Mouse (Mus musculus): ENCODE data around the gene Ap2a1. TPM values are rescaled to one million over a fixed set of nuclear protein-coding genes. Genes with fewer than 3 reads are reported as not detected.

The Ap2a1 gene
- 72.3 and 77.5 TPM in 2 replicates for polyA plus RNA-seq (2015; fragmentation: Nextera tagmentation; extraction: Ambion mirVana)

DNA sequence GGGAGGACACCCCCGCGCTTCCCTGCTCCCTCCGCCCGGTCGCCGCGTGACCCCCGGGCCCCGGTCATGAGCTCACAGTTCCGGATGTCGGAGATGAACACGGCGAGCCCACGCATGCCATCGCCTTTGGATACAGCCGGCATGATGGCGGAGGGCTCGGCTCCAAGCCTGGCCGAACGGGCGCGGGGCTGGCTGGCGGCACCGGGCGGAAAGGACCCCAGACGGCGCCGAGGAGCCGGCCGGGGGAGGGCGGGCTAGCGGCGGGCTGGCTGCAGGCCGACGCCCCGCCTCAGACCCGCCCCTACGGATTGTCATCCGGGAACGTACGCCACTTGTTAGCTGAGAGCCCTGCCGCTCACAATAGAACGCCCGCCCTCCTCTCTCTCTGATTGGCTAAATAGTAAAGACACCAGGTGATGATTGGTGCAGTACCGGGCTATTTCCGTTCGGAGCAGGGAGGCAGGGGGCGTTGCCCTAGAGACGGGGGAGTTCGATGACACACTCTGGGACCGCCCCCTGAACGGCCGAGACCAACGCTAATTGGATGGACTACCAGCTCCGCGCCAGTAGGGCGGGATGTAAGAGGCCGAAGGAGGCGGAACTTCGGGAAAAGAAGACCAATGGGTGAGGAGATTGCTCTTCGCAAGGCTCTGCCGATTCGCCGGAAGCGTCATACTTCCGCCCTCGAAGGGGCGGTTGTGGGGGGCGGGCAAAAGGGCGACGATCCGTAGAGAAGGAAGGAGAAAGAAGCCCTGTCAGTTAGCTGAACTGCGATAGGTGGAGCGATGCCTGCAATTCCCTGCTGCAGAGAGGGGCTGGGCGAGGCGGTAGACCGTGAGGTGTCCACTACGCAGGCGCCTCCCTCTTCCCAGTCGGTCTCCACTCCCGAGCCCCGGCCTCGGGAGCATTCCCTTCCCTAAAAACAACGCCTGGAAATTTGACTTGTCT, at the start of gene Ap2a1:
Gene Ap2a1, minus strand, starts transcription at position 293 of the 948 bp plus-strand sequence.
- under 1% methylated on average over 84 of the region's 84 CpGs for WGBS
- no peaks in the 10 kb centered on the region for H3K27me3 ChIP-seq
- peak within 1 kb of the TSS; percentile 91 for H3K27ac ChIP-seq
- H3K36me3 ChIP-seq = peaks cover 18% of the 10 kb centered on the region
- ATAC-seq (ENCODE audit: insufficient number of reproducible peaks, insufficient read depth, low FRiP score, low TSS enrichment, low read depth) = peak; percentile 99
- H3K4me2 ChIP-seq = peak within 1 kb of the TSS; percentile 74
- peaks cover 22% of the 10 kb centered on the region for H3K4me1 ChIP-seq
- no peaks in the 10 kb centered on the region for H3K9me3 ChIP-seq
- H3K4me3 ChIP-seq = peak within 1 kb of the TSS; percentile 94
- peak within 1 kb of the TSS; percentile 94 for H3K9ac ChIP-seq

DNA sequence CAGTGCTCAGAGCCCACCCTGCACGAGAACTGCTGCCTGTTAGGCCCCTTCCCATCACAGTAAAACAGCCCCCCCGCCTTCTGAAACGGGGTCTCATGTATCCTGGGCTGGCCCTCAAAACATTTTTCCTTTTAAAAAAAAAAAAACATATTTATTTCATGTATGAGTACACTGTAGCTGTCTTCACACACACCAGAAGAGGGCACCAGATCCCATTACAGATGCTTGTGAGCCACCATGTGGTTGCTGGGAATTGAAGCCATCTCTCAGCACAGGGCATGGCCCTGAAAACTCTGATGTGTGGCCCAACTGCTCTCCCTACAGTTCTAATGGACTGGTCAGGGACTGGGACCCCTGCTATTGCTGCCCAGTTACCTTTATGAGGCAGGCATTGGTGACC, 49.0 kb upstream of the Ap2a1 start:
- no peak for ATAC-seq (ENCODE audit: insufficient number of reproducible peaks, insufficient read depth, low FRiP score, low TSS enrichment, low read depth)
- no peak overlapping the region for H3K9ac ChIP-seq
- 90% methylated on average over 3 of the region's 3 CpGs for WGBS
- H3K27ac ChIP-seq = no peak overlapping the region
- no peaks in the 10 kb centered on the region for H3K9me3 ChIP-seq
- no peak overlapping the region for H3K4me2 ChIP-seq
- peaks cover 18% of the 10 kb centered on the region for H3K4me1 ChIP-seq
- H3K36me3 ChIP-seq = peaks cover 77% of the 10 kb centered on the region
- H3K4me3 ChIP-seq = no peak overlapping the region
- H3K27me3 ChIP-seq = no peaks in the 10 kb centered on the region

DNA sequence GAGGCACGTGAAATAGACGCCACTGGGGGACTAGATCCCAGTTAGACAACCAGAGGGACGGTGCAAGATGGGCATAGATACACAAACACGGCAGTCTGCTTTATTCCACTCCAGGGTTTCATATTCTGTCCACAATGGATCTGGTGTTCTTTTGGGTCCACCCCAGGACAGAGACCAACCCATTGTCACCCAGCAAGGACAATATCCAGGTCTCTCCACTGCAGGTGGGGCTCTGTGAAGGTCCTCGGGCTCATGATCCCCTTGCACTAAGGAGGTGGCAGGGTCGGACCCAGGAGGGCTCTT, 45.8 kb upstream of the Ap2a1 start:
- peak overlapping the region; percentile 32; the same call in 1 of the 2 replicates for H3K9ac ChIP-seq
- 19% methylated on average over 6 of the region's 6 CpGs for WGBS

DNA sequence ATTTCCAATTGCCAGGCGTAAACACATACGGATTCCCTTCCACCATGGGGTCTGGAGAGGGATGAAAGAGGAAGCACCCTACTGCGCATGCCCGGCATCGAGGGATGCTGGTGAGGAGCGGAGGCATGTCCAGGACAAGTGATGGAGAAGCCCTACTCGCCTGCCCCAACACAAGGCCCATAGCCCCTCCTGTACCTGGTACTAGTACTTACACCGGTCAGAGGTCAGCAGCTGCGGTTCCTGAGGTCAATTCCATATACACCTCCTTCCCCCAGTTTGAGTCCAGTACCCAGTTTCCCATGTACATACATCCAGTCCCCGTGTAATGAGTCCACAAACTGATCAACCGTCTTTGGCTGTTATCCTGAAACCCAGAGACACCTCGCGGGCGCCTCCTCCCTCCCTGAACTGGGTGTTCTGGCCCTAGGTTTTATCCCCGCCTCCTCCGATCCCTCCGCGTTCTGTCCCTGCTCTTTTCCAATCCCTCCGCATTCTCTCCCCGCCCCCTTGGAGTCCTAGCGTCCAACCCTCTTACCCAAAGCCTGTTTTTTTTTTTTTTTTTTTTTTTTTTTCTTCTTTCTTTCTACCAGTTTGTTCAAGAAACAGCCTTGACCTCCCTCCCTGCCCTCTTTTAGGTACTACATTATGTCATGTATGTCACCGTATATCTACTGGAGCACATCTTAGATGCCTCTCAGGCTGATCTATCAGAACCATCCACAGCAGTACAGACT, 45.3 kb upstream of the Ap2a1 start, which contains the start of gene Cpt1c:
Gene Cpt1c, minus strand, starts transcription at position 469 of the 734 bp plus-strand sequence.
- WGBS = 1% methylated on average over 22 of the region's 22 CpGs
- peaks cover 44% of the 10 kb centered on the region for H3K36me3 ChIP-seq
- ATAC-seq (ENCODE audit: insufficient number of reproducible peaks, insufficient read depth, low FRiP score, low TSS enrichment, low read depth) = no peak

More for the DNA sequence above, 45.8 kb upstream of the Ap2a1 start:
- H3K27ac ChIP-seq = peak overlapping the region; percentile 69
- no peak for ATAC-seq (ENCODE audit: insufficient number of reproducible peaks, insufficient read depth, low FRiP score, low TSS enrichment, low read depth)
- H3K4me2 ChIP-seq = peak overlapping the region; percentile 79
- H3K4me3 ChIP-seq = peak overlapping the region; percentile 60
- no peaks in the 10 kb centered on the region for H3K9me3 ChIP-seq
- H3K27me3 ChIP-seq = no peaks in the 10 kb centered on the region
- H3K4me1 ChIP-seq = peaks cover 32% of the 10 kb centered on the region
- peaks cover 50% of the 10 kb centered on the region for H3K36me3 ChIP-seq

DNA sequence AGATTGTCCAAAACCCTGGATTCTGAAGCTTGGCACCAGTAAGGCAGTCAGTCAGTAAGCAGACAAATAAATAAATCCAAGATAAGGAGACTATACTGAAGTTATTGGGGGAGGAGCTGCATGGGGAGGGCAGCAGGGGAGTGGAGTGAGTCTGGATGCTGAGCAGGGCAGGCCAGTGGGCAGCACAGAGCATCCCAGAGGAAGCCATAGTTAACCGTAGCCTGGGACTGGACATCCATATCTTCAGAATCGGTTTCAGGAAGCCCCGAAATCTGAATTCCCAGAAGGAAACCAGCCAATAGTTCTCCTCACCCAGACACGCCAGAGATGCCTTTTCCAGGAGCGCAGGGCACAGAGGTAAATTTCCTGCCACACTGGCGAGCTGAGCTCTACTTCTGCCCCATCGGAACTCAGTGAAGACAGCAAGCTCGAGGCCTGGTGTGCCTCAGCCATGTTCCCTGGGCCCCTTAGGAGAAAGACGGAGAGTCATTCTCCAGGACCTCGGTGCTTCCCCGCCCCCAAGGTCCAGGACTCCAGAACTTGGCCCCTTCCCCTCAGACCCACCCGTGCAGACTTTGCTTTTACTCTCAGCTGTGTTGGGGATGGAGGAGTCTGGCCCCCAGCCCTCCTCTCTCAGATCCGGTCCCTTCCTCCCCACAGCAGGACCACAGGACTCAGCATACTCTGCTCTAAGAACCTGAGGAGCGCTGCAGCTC, 44.3 kb upstream of the Ap2a1 start:
- H3K4me2 ChIP-seq = peak overlapping the region; percentile 79
- H3K9me3 ChIP-seq = no peaks in the 10 kb centered on the region
- no peaks in the 10 kb centered on the region for H3K27me3 ChIP-seq
- WGBS = 34% methylated on average over 14 of the region's 14 CpGs
- H3K27ac ChIP-seq = peak overlapping the region; percentile 92
- no peak for ATAC-seq (ENCODE audit: insufficient number of reproducible peaks, insufficient read depth, low FRiP score, low TSS enrichment, low read depth)
- H3K4me1 ChIP-seq = peaks cover 35% of the 10 kb centered on the region
- peaks cover 35% of the 10 kb centered on the region for H3K36me3 ChIP-seq
- peak overlapping the region; percentile 77 for H3K9ac ChIP-seq
- H3K4me3 ChIP-seq = peak overlapping the region; percentile 60

More for the DNA sequence above, 45.3 kb upstream of the Ap2a1 start, which contains the start of gene Cpt1c:
- peak within 1 kb of the TSS; percentile 60 for H3K4me3 ChIP-seq
- H3K4me1 ChIP-seq = peaks cover 35% of the 10 kb centered on the region
- H3K9ac ChIP-seq = peak within 1 kb of the TSS; percentile 77
- H3K4me2 ChIP-seq = peak within 1 kb of the TSS; percentile 79
- no peaks in the 10 kb centered on the region for H3K9me3 ChIP-seq
- peak within 1 kb of the TSS; percentile 92 for H3K27ac ChIP-seq
- H3K27me3 ChIP-seq = no peaks in the 10 kb centered on the region

DNA sequence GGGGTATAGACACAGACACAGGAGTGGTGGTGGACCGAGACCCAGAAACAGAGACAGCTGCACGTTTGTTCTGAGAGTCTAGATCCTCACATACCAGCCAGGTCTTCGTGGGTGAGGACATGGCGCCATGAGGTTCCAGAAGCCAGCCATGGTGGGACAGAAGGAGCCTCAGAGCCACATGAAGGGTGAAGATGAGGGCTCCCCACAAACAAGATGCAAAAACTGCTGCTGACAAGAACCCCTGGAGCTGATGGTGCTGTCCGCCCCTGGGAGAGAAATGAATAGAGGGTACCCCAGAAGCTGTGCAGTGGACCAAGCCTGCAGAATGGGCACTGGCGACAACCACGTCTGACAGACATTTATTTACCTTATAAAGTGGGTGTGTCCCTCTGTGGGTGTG, 41.8 kb upstream of the Ap2a1 start:
- H3K9me3 ChIP-seq = no peaks in the 10 kb centered on the region
- H3K4me3 ChIP-seq = peak overlapping the region; percentile 54
- H3K4me1 ChIP-seq = peaks cover 35% of the 10 kb centered on the region
- peak overlapping the region; percentile 77 for H3K9ac ChIP-seq
- H3K36me3 ChIP-seq = peaks cover 29% of the 10 kb centered on the region
- peak overlapping the region; percentile 75 for H3K4me2 ChIP-seq
- WGBS = 74% methylated on average over 7 of the region's 7 CpGs
- no peak for ATAC-seq (ENCODE audit: insufficient number of reproducible peaks, insufficient read depth, low FRiP score, low TSS enrichment, low read depth)
- H3K27ac ChIP-seq = peak overlapping the region; percentile 91
- H3K27me3 ChIP-seq = no peaks in the 10 kb centered on the region

DNA sequence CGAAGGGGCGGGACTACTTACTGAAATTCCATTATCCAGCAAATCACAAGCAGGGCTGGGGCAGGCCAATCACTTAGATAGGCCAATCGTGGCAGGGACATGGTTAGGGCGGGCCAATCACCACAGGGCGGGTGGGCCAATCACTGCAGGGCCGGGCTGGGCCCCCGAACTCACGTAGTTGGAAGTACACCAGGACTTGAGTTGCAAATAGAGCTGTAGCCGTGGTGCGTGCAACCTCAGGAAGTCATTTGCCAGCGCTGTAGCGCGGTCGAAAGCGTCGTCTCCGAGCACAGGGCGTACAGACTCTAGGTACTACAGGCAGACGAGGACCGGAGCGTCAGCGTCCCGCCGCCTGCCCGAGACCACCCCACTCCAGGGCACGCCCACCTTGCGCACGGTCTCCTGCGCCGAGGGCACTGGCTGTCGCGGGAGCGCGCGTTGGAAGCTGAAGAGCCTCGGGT, 41.0 kb upstream of the Ap2a1 start:
- under 1% methylated on average over 36 of the region's 36 CpGs for WGBS
- H3K9ac ChIP-seq = peak overlapping the region; percentile 77

DNA sequence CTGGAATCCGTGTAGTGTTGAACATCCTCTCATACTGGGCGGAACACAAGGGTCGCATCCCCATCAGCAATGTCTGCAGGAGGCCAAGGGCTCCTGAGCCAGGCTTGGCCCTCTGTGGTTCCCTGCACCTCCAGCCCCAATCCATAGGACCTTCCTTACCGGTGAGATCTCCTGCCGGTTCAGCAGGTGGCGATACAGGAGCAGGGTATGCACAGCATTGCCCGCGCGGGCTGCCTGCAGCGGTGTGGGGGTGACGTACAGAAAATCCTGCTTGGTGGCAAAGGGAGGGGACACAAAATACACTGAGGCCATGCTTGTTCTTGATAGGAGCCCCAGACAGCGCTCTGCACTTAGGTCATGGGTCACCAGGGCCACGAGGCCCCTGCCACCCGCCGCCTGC, 37.3 kb upstream of the Ap2a1 start:
- no peaks in the 10 kb centered on the region for H3K9me3 ChIP-seq
- peaks cover 57% of the 10 kb centered on the region for H3K36me3 ChIP-seq
- no peak overlapping the region for H3K27ac ChIP-seq
- peaks cover 13% of the 10 kb centered on the region for H3K4me1 ChIP-seq
- no peaks in the 10 kb centered on the region for H3K27me3 ChIP-seq
- WGBS = 76% methylated on average over 15 of the region's 15 CpGs
- no peak overlapping the region for H3K4me2 ChIP-seq
- no peak for ATAC-seq (ENCODE audit: insufficient number of reproducible peaks, insufficient read depth, low FRiP score, low TSS enrichment, low read depth)
- H3K9ac ChIP-seq = no peak overlapping the region
- H3K4me3 ChIP-seq = no peak overlapping the region

More for the DNA sequence above, 41.0 kb upstream of the Ap2a1 start:
- Histone ChIP-seq H3K4me1 (peaks cover 32% of the 10 kb centered on the region), H3K36me3 (peaks cover 29% of the 10 kb centered on the region), H3K27ac (peak overlapping the region; percentile 91), H3K4me3 (peak overlapping the region; percentile 54), H3K27me3 (no peaks in the 10 kb centered on the region), H3K9me3 (no peaks in the 10 kb centered on the region), H3K4me2 (peak overlapping the region; percentile 75)
- ATAC-seq (ENCODE audit: insufficient number of reproducible peaks, insufficient read depth, low FRiP score, low TSS enrichment, low read depth) = peak; percentile 94

DNA sequence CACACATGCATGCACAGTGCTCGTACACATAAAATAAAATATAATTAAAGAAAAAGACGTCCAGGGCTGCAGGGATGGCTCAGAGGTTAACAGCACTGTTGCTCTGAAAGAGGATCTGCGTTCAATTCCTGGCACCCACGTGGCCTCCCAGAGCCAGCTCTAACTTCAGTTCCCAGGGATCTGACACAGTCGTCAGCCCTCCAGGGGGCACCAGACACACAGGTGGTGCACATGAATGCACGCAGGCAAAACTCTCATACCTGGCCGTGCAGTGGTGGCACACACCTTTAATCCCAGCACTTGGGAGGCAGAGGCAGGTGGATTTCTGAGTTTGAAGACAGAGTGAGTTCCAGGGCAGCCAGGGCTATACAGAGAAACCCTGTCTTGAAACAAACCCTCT, 36.7 kb upstream of the Ap2a1 start:
- H3K36me3 ChIP-seq = peaks cover 64% of the 10 kb centered on the region
- H3K27me3 ChIP-seq = no peaks in the 10 kb centered on the region
- H3K4me2 ChIP-seq = no peak overlapping the region
- H3K9me3 ChIP-seq = no peaks in the 10 kb centered on the region
- H3K4me3 ChIP-seq = no peak overlapping the region
- H3K9ac ChIP-seq = no peak overlapping the region
- H3K27ac ChIP-seq = no peak overlapping the region
- H3K4me1 ChIP-seq = peaks cover 6% of the 10 kb centered on the region
- WGBS = 77% methylated on average over 7 of the region's 7 CpGs
- no peak for ATAC-seq (ENCODE audit: insufficient number of reproducible peaks, insufficient read depth, low FRiP score, low TSS enrichment, low read depth)

DNA sequence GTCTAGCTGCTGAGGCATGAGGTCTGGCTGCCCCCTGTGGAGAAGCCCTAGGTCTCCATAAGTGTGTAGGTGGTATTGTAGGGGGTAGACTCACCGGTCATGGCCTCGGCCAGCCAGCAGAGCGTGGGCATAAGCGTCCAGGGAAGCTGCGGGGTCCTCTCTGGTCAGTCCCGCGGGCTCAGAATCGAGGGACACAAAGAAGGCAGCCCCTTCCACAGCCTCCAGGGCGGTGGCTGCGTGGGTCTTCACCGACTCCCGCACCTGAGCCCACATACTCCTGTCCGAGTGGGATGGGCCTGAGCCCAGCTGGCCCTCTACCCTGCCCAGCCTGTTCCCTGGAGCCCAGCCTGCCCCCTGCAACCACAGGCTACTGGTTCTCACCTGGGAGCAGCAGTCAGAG, 35.7 kb upstream of the Ap2a1 start:
- ATAC-seq (ENCODE audit: insufficient number of reproducible peaks, insufficient read depth, low FRiP score, low TSS enrichment, low read depth) = no peak
- Histone ChIP-seq H3K9ac (no peak overlapping the region), H3K9me3 (no peaks in the 10 kb centered on the region), H3K4me3 (no peak overlapping the region), H3K27ac (no peak overlapping the region), H3K36me3 (peaks cover 73% of the 10 kb centered on the region), H3K4me1 (peaks cover 3% of the 10 kb centered on the region; the same call in 1 of the 2 replicates), H3K27me3 (no peaks in the 10 kb centered on the region), H3K4me2 (no peak overlapping the region)
- 92% methylated on average over 13 of the region's 13 CpGs for WGBS

DNA sequence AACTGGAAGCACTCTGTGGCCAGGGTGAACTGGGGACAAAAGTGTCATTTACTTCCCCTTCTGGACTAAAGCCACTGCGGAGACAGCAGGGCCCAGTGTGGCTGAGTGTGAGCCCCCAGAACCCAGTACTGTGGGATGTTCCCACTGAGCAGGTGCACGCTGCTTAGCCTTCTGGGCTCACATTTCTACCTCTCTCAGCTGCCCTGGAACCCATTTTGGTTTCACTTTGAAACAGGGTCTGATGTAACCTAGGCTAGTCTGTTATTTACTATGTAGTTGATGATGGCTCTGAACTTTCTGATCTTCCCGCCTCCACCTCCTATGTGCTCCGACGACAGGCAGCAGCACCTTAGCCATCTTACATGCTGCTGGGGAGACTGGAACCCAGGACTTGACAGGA, 33.5 kb upstream of the Ap2a1 start:
- WGBS = 93% methylated on average over 5 of the region's 5 CpGs

More for the DNA sequence above, 33.5 kb upstream of the Ap2a1 start:
- Histone ChIP-seq H3K4me1 (no peaks in the 10 kb centered on the region), H3K9ac (no peak overlapping the region), H3K4me3 (no peak overlapping the region), H3K27me3 (no peaks in the 10 kb centered on the region), H3K9me3 (no peaks in the 10 kb centered on the region), H3K36me3 (peaks cover 81% of the 10 kb centered on the region), H3K4me2 (no peak overlapping the region), H3K27ac (no peak overlapping the region)
- no peak for ATAC-seq (ENCODE audit: insufficient number of reproducible peaks, insufficient read depth, low FRiP score, low TSS enrichment, low read depth)

Data from embryonic facial prominence, embryonic 13.5 days (tissue).